Mouse (Mus musculus) lung, adult 2 months (tissue): ENCODE results near the gene Npl.

Source experiments
- CTCF ChIP-seq: fragments of 200-500 bp; IDR thresholded peaks from 2 replicates; pipeline ENCODE4 v1.5.1; 2011; ENCODE audit warnings: mild to moderate bottlenecking, low read length, control low read depth; ENCODE audit not compliant: insufficient read depth
- POLR2A ChIP-seq: fragments of 200-500 bp; IDR thresholded peaks from 2 replicates; pipeline ENCODE4 v1.6.1; 2011; ENCODE audit warnings: low read depth, mild to moderate bottlenecking, control low read depth, low read length, borderline replicate concordance; ENCODE audit errors: extremely low read depth

GRCm38 (mm10) chr1:153510330-153511009 is 39.4 kb downstream of the Npl start:
- TF ChIP-seq CTCF (no peak), POLR2A (no peak)
